Mouse (Mus musculus): ENCODE data around the gene Itpkc. TPM values are rescaled to one million over a fixed set of nuclear protein-coding genes. Genes with fewer than 3 reads are reported as not detected.

Gene Itpkc
- polyA plus RNA-seq, 1 experiment from 2014 or later, result 6.0 TPM

- H3K9me3 ChIP-seq (replicated peaks; ENCODE audit: control insufficient read depth, low read length, poor library complexity, severe bottlenecking), result no peaks in the 10 kb centered on the region
- peak; percentile 51 for ATAC-seq
- peaks cover 52% of the 10 kb centered on the region for H3K4me1 ChIP-seq (ENCODE audit: control insufficient read depth, insufficient read depth, low read length)
- peak overlapping the region; percentile 92 for H3K9ac ChIP-seq (ENCODE audit: low read depth, low read length)
- peak overlapping the region; percentile 80 for H3K4me3 ChIP-seq (ENCODE audit: low read depth, low read length)
- H3K36me3 ChIP-seq (ENCODE audit: control insufficient read depth, insufficient read depth, low read length), result peaks cover 14% of the 10 kb centered on the region
- peak overlapping the region; percentile 98 for H3K27ac ChIP-seq (ENCODE audit: low read length)
- H3K27me3 ChIP-seq (ENCODE audit: control insufficient read depth, insufficient read depth, low read depth, low read length), result no peaks in the 10 kb centered on the region
- WGBS, result under 1% methylated on average over 37 of the region's 43 CpGs
- H3K4me2 ChIP-seq (ENCODE audit: low read length), result peak overlapping the region; percentile 95
Measured at GRCm38 (mm10) chr7:27166229-27166613, 62.2 kb downstream of the Itpkc start.

- 1% methylated on average over 8 of the region's 8 CpGs for WGBS
- peak overlapping the region; percentile 98 for H3K27ac ChIP-seq (ENCODE audit: low read length)
- ATAC-seq, result no peak
- peak overlapping the region; percentile 95 for H3K4me2 ChIP-seq (ENCODE audit: low read length)
- peak overlapping the region; percentile 92 for H3K9ac ChIP-seq (ENCODE audit: low read depth, low read length)
- H3K4me1 ChIP-seq (ENCODE audit: control insufficient read depth, insufficient read depth, low read length), result peaks cover 58% of the 10 kb centered on the region
- H3K27me3 ChIP-seq (ENCODE audit: control insufficient read depth, insufficient read depth, low read depth, low read length), result no peaks in the 10 kb centered on the region
- peaks cover 10% of the 10 kb centered on the region; the same call in 1 of the 2 replicates for H3K36me3 ChIP-seq (ENCODE audit: control insufficient read depth, insufficient read depth, low read length)
- H3K4me3 ChIP-seq (ENCODE audit: low read depth, low read length), result peak overlapping the region; percentile 80
- H3K9me3 ChIP-seq (replicated peaks; ENCODE audit: control insufficient read depth, low read length, poor library complexity, severe bottlenecking), result no peaks in the 10 kb centered on the region
Measured at GRCm38 (mm10) chr7:27165696-27166095, 62.8 kb downstream of the Itpkc start.

- H3K36me3 ChIP-seq (ENCODE audit: control insufficient read depth, insufficient read depth, low read length), result peaks cover 10% of the 10 kb centered on the region; the same call in 1 of the 2 replicates
- H3K27me3 ChIP-seq (ENCODE audit: control insufficient read depth, insufficient read depth, low read depth, low read length), result no peaks in the 10 kb centered on the region
- H3K27ac ChIP-seq (ENCODE audit: low read length), result peak overlapping the region; percentile 98
- H3K9me3 ChIP-seq (replicated peaks; ENCODE audit: control insufficient read depth, low read length, poor library complexity, severe bottlenecking), result no peaks in the 10 kb centered on the region
- H3K4me3 ChIP-seq (ENCODE audit: low read depth, low read length), result peak overlapping the region; percentile 80
- H3K9ac ChIP-seq (ENCODE audit: low read depth, low read length), result peak overlapping the region; percentile 92
- no peak for ATAC-seq
- peaks cover 63% of the 10 kb centered on the region for H3K4me1 ChIP-seq (ENCODE audit: control insufficient read depth, insufficient read depth, low read length)
- 70% methylated on average over 23 of the region's 23 CpGs for WGBS
- H3K4me2 ChIP-seq (ENCODE audit: low read length), result peak overlapping the region; percentile 95
Measured at GRCm38 (mm10) chr7:27165007-27165655, 63.3 kb downstream of the Itpkc start.

GRCm38 (mm10) chr7:27164112-27164947 lies 64.1 kb downstream of the Itpkc start:
- Histone ChIP-seq H3K4me1 (ENCODE audit: control insufficient read depth, insufficient read depth, low read length) (peaks cover 66% of the 10 kb centered on the region), H3K36me3 (ENCODE audit: control insufficient read depth, insufficient read depth, low read length) (peaks cover 10% of the 10 kb centered on the region; the same call in 1 of the 2 replicates), H3K4me3 (ENCODE audit: low read depth, low read length) (peak overlapping the region; percentile 80; the same call in 1 of the 2 replicates), H3K9me3 (replicated peaks; ENCODE audit: control insufficient read depth, low read length, poor library complexity, severe bottlenecking) (no peaks in the 10 kb centered on the region), H3K9ac (ENCODE audit: low read depth, low read length) (peak overlapping the region; percentile 92), H3K27me3 (ENCODE audit: control insufficient read depth, insufficient read depth, low read depth, low read length) (no peaks in the 10 kb centered on the region), H3K27ac (ENCODE audit: low read length) (no peak overlapping the region), H3K4me2 (ENCODE audit: low read length) (peak overlapping the region; percentile 95)
- 88% methylated on average over 33 of the region's 33 CpGs for WGBS
- ATAC-seq, result no peak

GRCm38 (mm10) chr7:27163450-27163805 lies 65.0 kb downstream of the Itpkc start:
- Histone ChIP-seq H3K27me3 (ENCODE audit: control insufficient read depth, insufficient read depth, low read depth, low read length) (no peaks in the 10 kb centered on the region), H3K4me1 (ENCODE audit: control insufficient read depth, insufficient read depth, low read length) (peaks cover 66% of the 10 kb centered on the region), H3K36me3 (ENCODE audit: control insufficient read depth, insufficient read depth, low read length) (peaks cover 14% of the 10 kb centered on the region; the same call in 1 of the 2 replicates), H3K4me3 (ENCODE audit: low read depth, low read length) (peak overlapping the region; percentile 0), H3K4me2 (ENCODE audit: low read length) (peak overlapping the region; percentile 95), H3K9me3 (replicated peaks; ENCODE audit: control insufficient read depth, low read length, poor library complexity, severe bottlenecking) (no peaks in the 10 kb centered on the region), H3K27ac (ENCODE audit: low read length) (no peak overlapping the region), H3K9ac (ENCODE audit: low read depth, low read length) (peak overlapping the region; percentile 52)
- ATAC-seq, result no peak
- WGBS, result 86% methylated on average over 5 of the region's 5 CpGs

- H3K4me3 ChIP-seq (ENCODE audit: low read depth, low read length), result peak overlapping the region; percentile 0; the same call in 1 of the 2 replicates
- H3K4me2 ChIP-seq (ENCODE audit: low read length), result peak overlapping the region; percentile 95
- H3K9ac ChIP-seq (ENCODE audit: low read depth, low read length), result peak overlapping the region; percentile 52
- 85% methylated on average over 5 of the region's 5 CpGs for WGBS
- peaks cover 17% of the 10 kb centered on the region for H3K36me3 ChIP-seq (ENCODE audit: control insufficient read depth, insufficient read depth, low read length)
- no peak overlapping the region for H3K27ac ChIP-seq (ENCODE audit: low read length)
- no peak for ATAC-seq
- H3K27me3 ChIP-seq (ENCODE audit: control insufficient read depth, insufficient read depth, low read depth, low read length), result no peaks in the 10 kb centered on the region
- no peaks in the 10 kb centered on the region for H3K9me3 ChIP-seq (replicated peaks; ENCODE audit: control insufficient read depth, low read length, poor library complexity, severe bottlenecking)
- peaks cover 66% of the 10 kb centered on the region for H3K4me1 ChIP-seq (ENCODE audit: control insufficient read depth, insufficient read depth, low read length)
Measured at GRCm38 (mm10) chr7:27162780-27163449, 65.5 kb downstream of the Itpkc start.

- peaks cover 60% of the 10 kb centered on the region for H3K4me1 ChIP-seq (ENCODE audit: control insufficient read depth, insufficient read depth, low read length)
- H3K4me2 ChIP-seq (ENCODE audit: low read length), result no peak overlapping the region
- no peaks in the 10 kb centered on the region for H3K9me3 ChIP-seq (replicated peaks; ENCODE audit: control insufficient read depth, low read length, poor library complexity, severe bottlenecking)
- H3K27me3 ChIP-seq (ENCODE audit: control insufficient read depth, insufficient read depth, low read depth, low read length), result no peaks in the 10 kb centered on the region
- peak overlapping the region; percentile 31; the same call in 1 of the 2 replicates for H3K9ac ChIP-seq (ENCODE audit: low read depth, low read length)
- H3K27ac ChIP-seq (ENCODE audit: low read length), result no peak overlapping the region
- peaks cover 24% of the 10 kb centered on the region for H3K36me3 ChIP-seq (ENCODE audit: control insufficient read depth, insufficient read depth, low read length)
- no peak for ATAC-seq
- H3K4me3 ChIP-seq (ENCODE audit: low read depth, low read length), result no peak overlapping the region
- 80% methylated on average over 4 of the region's 4 CpGs for WGBS
Measured at GRCm38 (mm10) chr7:27161744-27162143, 66.7 kb downstream of the Itpkc start.

GRCm38 (mm10) chr7:27160921-27161320 lies 67.5 kb downstream of the Itpkc start:
- WGBS, result 89% methylated on average over 3 of the region's 3 CpGs
- Histone ChIP-seq H3K9ac (ENCODE audit: low read depth, low read length) (no peak overlapping the region), H3K4me1 (ENCODE audit: control insufficient read depth, insufficient read depth, low read length) (peaks cover 60% of the 10 kb centered on the region), H3K27me3 (ENCODE audit: control insufficient read depth, insufficient read depth, low read depth, low read length) (no peaks in the 10 kb centered on the region), H3K4me3 (ENCODE audit: low read depth, low read length) (no peak overlapping the region), H3K9me3 (replicated peaks; ENCODE audit: control insufficient read depth, low read length, poor library complexity, severe bottlenecking) (no peaks in the 10 kb centered on the region), H3K36me3 (ENCODE audit: control insufficient read depth, insufficient read depth, low read length) (peaks cover 24% of the 10 kb centered on the region), H3K4me2 (ENCODE audit: low read length) (no peak overlapping the region), H3K27ac (ENCODE audit: low read length) (no peak overlapping the region)
- ATAC-seq, result no peak

All from midbrain, embryonic 16.5 days (tissue).